Mouse (Mus musculus) right cerebral cortex, postnatal 4 days (tissue): ENCODE data around the gene Nkx2-4.

ENCODE experiments used
- DNase-seq: peaks from one replicate; pipeline ENCODE4 v3.0.0-alpha.2; 2022

Gene Nkx2-4

DNA sequence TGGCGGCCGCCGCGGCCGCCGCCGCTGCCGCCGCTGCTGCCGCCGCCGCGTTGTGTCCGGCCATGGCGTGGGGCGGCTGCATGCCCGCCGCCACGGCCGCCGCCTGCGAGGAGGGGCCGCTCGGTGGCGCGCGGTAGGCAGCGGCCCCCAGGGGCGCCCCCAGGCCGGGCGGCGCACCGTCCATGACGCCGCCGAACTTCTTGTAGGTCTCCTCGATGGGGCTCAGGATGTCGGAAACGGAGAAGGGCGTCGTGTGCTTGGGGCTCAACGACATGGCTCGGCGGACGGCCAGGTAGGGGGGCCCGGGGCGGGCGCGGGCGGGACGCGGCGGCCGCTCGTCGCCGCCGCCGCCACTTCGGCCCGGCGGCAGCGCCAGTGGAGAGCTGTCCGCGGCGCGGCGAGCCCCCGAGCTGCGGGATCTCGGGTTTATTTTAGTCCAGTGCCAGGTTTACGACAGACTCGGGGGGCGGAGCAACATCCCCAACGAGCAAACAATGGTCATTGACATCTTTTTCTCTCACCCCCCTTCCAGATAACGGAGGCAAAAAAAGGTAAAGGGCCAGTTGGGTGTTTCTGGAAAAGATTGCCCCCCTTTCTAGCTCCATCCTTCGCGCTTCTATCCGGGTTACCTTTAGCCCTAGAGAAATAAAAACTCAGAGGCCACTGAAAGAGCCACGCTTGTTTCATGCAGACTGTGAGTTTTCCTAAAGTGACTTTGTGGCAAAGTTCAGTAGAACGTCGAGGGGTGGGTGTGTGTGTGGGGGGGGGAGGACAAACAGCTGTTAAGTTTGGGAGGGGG, at the start of gene Nkx2-4:
Gene Nkx2-4 (minus strand): TSS at position 374 of the 799 bp plus-strand sequence.
- DNase-seq, result no peak

DNA sequence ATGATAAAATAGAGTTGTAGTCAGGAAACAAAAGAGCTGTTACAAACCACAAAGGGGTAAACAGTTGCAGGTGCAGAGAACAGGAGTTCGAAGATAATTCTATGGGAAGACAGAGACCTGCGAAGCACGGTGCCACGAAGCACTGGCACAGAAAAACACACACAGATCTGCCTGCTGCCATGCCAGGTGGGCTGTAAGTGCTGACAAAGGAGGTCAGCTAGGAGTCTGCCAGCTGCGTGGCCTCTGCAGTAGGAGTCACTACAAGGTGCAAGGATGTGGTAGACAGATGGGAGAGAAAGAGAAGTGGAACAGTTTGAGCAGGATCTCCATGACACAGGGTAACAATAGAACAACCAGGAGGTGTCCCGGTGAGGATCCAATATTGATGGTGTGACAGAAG, 42.1 kb upstream of the Nkx2-4 start:
- DNase-seq, result no peak

GRCm38 (mm10) chr2:147119736-147120135, 34.5 kb upstream of the Nkx2-4 start:
- no peak for DNase-seq

DNA sequence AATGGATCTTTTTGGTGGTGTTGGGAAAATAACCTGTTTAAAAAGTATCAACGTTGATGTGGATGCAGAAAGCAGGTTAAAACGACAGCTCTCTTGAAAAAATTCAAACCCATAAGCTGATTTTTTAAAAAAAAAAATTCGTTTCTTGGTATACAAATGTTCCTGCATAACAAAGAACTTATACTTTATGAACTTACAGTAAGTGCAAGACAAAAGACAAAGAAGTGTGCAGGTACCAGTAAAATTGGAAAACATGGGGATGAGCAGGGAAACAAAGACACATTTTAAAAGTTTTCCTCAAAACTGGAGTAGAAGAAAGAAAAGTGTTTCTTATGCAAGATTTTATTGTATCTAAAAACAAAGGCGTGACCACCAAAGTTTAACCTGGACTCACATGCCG, 1.2 kb upstream of the Nkx2-4 start:
- DNase-seq, result no peak

- no peak for DNase-seq
These were observed 692 bp upstream of the Nkx2-4 start for GRCm38 (mm10) chr2:147085937-147086336.

GRCm38 (mm10) chr2:147084366-147085071, 726 bp downstream of the Nkx2-4 start:
- DNase-seq, result peak; percentile 18

DNA sequence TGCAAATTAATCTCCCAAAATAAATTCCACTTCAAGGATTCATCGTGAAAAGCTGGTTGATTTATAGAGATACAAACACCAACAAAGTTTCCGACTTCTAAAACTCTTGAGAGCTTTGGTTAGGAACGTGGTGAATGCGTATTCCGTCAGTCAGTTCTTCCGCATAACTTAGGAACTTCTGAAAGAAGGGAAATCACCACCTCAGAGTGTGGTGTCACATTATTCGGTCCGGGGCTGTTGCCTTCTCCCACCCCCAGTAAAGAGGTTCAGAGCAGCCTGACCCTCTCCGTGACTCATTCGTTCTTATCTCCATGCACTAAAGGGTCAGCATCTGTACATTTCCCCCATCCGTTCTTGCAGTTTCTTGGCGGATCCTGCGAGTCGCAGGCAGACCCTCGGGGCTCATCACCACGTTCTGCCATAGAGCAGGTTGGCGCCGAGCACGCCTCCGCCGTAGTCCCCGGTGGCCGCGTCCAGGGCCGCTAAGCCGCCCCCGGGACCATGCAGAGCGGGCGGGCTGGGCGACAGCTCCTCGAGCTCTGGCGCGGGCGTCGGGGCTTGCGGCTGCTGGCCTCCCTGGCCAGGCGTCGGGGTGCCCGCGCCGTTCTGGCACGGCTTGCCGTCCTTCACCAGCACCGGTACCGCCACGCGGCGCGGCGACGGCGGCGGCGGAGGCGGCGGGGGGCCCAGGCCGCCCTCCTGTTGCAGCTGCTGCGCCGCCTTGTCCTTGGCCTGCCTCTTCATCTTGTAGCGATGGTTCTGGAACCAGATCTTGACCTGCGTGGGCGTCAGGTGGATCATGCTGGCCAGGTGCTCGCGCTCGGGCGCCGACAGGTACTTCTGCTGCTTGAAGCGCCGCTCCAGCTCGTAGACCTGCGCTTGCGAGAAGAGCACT, 1.5 kb downstream of the Nkx2-4 start:
- peak; percentile 19 for DNase-seq

DNA sequence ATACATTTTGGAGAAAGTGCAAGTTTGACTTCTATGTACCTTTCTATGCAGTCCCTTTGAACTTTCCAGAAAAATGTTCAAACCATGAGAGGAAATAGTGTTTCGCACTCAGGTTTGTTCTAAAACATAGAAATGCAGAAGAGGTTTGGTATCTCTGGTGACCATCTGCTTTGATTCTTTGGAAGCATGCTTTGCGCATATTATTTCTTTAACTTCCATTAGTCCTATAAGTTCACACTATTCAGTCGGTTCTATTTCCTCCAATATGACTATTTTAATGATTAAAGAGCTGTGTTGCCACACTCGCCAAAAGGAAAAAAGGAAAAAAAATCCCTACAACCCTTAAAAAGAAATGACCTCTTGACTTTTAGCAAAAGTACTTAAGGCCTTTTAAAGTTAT, 2.9 kb downstream of the Nkx2-4 start:
- no peak for DNase-seq

- no peak for DNase-seq
These were observed 10.8 kb downstream of the Nkx2-4 start for GRCm38 (mm10) chr2:147074399-147074798.

DNA sequence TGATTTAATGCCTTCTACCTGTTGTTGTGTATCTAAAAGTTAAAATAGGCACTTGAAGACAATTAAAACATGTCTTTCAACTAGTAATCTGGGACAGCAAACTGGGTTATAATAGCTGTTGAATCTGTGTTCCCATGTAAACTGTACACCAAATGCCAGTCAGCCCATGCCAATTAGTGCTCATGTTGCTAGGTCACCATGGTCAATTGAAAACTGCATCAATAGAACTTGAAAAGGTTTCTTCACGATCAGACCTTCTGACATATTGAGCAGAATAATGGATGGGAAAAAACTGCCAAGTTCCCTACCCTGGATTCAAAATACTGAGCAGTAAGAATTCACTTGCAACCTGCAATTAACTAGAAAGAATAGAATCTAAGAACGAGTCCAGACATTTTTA, 11.3 kb downstream of the Nkx2-4 start:
- no peak for DNase-seq

DNA sequence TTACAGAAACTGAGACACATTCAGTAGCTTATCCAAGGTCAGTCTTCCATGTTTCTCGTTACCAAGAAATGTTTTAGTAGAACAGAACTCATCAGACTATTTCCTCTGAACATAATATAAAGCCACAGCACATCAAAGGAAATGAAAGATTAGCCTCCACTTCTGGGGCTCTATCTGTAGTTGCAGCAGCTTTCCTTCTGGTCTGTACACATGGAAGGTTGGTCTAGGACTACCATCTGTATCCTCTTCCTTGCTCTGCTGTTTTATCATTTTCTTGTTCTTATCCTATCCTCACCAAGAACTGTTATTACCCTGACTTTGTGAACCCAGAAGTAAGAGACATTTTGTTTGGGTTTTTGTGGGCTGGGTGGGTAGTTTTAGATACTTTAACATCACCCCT, 14.9 kb downstream of the Nkx2-4 start:
- no peak for DNase-seq

DNA sequence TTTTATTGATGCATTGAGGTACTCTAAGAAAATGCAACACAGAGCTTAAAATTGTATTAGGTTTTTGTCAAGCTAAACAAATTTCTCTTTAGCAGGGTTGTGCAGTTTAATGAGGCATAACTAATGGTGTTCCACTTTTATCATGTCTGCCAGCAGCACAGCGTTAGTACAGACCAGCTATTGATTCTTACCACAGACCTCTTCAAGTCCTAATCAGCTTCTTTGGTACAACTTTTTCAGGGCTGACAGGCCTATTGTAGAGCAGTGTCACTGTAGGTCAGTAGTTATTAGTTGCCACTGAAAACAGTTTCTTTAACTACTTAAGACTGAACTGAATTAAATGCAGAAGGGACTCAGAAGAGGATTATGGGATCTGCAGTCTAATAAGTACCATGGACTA, 16.2 kb downstream of the Nkx2-4 start:
- DNase-seq, result no peak

DNA sequence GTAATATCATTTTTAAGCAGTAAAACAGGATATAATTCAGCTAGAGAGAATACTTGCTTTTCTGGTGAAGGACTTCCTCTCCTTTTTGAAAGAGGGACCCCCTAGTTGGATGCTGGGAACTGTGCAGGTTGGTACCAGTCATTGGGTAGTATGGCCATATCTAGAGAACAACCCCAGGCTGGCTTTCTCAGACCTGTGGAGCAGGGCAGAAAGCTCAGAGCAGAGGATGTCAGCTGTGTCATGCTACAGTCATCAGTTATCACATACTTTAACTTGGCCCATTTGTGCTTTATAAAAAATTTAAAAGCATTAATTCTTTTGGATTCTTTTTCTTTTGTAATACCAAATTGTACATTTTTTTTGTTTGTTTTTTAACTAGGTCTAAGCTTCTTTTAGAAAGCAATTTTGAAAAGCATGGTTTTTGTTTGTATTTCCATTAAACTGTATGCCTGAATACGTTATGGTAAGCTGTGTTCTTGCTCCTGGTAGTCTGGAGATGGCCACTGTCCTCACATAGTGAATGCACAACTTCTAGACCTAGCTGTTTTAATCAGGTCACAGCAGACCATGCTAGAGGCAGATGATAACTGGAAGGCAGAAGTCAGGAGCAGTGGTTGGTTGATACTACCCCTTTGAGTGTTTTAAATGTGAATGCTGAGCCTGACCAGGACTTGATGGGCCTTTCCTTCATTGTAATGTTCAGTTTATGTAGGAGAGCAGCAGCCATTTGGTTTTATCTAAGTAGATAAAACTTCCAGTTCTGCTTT, 17.6 kb downstream of the Nkx2-4 start:
- no peak for DNase-seq

DNA sequence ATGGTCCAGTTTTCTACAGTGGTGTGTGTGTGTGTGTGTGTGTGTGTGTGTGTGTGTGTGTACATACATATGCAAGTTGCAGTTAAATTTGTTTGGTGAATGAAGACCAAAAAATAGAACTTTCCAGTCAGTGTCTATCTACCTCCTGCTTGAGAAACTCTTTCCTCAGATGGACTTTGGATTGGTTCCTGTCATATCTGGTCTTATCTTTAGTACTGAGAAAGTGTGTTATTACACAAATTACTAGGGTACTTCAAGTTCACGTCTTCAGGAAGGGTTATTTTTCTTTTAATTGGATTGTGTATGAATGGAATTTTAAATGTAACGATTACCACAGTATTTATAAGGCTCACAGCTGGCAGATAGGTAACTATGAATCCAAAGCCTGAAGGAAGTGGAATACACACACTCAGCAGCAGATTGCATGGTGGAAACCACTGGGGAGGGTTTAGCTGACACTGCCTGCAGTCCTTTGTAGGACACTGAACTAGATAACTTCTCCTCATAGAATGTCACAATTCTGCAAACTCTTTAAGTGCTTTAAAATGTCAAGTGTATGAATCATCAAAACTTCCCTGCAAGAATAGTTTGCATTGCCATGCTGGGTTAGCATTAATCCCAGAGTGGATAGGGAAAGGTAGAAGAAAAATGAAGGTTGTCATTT, 31.9 kb downstream of the Nkx2-4 start:
- no peak for DNase-seq

- DNase-seq, result no peak
These were observed 38.2 kb downstream of the Nkx2-4 start for GRCm38 (mm10) chr2:147047051-147047450.

DNA sequence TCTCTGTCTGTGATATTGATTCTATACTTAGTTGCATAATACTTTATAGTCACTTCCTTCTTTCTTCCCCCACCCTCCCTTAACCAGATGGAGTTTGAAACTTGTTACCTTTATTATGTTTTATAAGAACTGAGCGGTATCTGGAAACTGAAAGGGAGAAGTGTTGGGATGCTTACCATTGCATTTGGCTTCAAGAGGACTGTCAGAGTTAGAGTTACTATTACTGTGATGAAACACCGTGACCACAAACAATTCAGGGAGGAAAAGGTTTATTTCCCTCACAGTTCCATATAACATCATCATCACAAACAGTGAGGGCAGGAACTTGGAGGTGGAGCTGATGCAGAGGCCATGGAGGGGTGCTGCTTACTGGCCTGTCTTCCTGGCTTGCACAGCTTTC, 49.4 kb downstream of the Nkx2-4 start:
- no peak for DNase-seq
